Mouse (Mus musculus): ENCODE measurements around the gene Plcl2. TPM values are rescaled to one million over a fixed set of nuclear protein-coding genes. Genes with fewer than 3 reads are reported as not detected.

The Plcl2 gene
- total RNA-seq (2021), result 10 to 100 TPM in 1 of 2 experiments, 1 to 10 TPM in 1; 7.9 to 11.5 TPM

DNA sequence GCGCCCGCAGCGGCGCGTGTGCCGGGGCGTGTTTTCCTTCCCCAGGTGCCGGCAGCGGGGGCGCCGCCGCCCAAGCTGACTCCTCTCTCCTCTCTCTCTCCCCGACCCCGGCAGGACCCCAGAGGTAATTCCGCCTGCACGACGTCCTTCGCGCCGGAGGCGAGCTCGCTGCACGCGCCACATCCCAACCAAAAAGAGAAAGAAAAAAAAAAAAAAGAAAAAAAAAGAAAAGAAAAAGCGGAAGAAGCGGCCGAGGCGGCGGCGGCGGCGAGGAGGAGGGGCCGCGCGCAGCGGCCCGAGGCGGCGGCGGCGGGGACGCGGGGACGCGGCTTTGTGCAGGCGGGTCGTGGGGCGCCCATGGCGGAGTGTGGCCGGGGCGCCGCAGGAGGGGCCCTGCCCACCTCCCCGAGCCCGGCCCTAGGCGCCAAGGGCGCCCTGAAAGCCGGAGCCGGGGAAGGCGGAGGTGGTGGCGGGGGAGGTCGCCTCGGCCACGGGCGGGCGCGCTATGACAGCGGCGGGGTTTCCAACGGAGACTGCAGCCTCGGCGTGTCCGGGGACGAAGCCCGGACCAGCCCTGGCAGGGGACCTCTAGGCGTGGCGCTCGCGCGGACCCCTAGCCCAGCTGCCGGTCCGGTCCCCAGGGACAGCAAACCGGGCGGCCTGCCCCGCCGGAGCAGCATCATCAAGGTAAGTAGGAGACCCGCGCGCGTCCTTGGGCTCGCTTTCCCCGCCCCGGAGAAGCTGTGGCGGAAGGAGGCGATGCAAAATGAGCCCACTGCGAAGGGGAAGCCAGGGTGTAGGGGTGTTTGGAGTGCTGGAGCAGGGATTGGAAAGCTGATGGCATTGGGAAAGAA, at the start of gene Plcl2:
TSS of gene Plcl2 (plus strand) at position 153 of the 854 bp plus-strand sequence.
- DNase-seq, result peak; percentile 66 to 82
- intact Hi-C loops (cut with DNase I), result loop anchor here (1.0 to 5.0 kb wide), 4 partner anchors 39 to 288 kb away; partner anchors contain the start of gene Dazl

DNA sequence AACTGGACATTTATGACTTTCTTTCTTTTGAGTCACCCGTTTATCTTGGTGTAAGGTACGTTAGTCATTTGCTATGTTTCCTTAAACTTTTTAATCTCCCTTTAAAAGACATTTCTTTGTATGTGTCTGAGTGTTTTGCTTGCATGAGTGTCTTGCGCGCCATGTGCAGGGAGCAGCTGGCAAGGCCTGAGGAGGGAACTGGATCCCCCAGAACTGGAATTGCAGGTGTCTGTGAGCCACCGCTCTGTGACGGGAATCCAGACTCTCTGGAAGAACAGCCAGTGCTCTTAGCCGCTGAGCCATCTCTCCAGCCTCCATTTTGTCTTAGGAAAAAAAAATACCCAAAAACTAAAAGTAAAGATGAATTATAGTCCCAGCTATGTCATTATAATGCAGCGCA, 48.9 kb upstream of the Plcl2 start:
- no peak for DNase-seq
- intact Hi-C loops (cut with DNase I), result no loop called here

DNA sequence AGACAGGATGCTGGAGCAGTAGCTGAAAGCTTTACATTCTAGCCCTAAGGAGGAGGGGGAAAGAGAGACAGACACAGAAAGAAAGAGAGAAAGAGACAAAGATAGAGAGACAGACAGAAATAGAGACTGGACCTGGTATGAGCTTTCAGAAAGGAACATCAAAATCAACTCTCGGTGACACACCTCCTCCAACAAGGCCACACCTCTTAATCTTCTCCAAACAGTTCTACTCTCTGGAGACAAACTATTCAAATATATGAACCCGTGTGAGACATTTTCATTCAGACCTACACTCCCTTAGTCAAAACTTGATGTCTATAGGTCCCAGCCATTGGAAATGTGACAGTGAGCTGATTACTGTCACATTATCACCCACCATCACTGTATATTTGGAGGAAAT, 41.8 kb upstream of the Plcl2 start:
- no peak for DNase-seq
- intact Hi-C loops (cut with DNase I), result no loop called here

DNA sequence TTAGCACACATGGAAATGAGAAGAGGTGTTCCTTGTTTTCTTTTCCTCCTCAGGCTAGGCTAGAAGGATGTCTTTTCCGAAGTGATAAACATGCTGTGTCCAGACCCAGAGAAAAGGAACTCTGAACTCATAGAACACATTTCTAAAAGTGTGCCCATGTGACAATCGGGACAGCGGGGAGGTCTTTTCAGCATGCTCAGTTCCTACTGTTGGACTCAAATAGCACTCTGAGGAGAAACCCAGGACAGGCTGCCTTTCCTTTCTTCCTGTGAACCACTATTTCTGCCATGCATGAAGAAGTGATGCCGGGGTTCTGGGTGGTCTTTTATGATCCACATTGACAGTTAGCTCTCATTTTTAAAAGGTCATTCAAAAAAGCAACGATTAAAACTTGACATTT, 40.1 kb upstream of the Plcl2 start:
- DNase-seq, result no peak
- intact Hi-C loops (cut with DNase I), result no loop called here

DNA sequence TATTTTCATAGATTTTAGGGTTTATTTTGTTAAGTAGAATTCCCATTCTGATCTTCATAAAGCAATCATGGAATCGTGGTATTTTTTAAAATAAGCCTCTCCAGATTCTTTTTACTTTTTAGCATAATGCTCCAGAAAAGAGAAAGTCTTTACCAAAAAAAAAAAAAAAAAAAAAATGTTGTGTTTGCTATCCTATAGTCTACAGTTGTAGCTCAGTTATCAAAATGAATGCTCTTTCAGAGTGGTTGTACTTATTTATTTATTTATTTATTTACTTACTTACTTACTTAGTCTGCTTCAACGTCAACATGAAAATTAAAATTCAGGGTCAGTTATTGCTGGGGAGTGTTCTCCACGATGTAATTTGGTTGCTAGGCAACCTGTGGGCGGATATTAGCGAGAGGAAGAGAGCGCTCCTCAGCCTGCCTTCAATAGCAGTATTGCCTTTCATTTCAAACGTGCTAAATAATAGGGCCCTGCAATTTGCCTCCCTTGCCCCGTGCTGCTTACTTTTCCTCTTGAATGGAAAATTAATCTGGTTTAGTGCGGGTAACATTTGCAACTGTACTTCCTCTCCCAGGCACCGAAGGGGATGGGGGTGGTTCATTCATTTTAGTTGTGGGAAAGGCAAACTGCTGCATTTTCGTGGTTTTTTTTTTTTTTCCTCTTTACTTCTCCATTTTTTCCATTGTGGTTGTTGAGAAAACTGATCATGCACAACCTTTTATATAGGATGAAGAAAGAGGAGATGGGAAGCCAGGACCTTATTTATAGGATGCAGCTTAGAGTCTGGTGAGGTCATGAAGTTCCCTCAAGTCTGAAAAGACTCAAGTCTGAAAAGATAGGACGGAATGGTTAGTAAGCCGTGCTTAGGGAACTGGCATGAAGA, 39.4 kb upstream of the Plcl2 start:
- DNase-seq, result peak; percentile 18 to 36
- intact Hi-C loops (cut with DNase I), result loop anchor here (2.0 kb wide), 1 partner anchor 39 kb away; the partner anchor contains the start of gene Plcl2

DNA sequence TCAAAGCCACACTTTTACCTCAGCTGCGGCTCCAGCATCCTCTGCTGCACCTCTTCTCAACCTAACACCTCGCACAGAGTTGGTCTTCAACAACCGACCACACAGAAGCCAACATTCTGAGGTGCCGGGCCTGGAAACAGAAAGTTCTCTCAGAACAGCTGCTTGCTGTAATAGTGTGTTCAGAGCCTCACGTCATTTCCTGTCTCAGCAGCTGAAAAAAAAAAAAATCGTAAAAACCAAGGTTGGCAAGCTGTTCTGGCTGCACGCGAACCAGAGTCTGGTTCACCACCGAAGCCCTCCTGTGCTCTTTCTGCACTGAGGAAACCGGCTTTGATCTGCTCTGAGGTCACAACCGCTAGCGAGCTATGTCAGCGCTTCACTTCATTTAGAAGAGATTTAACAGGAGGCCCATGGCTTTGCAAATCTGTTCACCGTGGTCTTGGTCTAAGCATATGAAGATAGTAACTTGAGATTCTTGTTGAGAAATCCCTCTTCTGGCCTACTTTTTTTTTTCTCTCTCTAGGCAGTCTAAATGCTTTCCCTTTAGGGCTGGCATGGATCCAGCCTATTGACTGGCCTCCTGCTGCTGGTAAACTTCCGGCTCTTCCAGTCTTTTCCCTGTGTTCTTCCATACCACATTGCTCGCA, 38.6 kb upstream of the Plcl2 start:
- peak; percentile 58 to 70 for DNase-seq
- intact Hi-C loops (cut with DNase I), result loop anchor here (2.0 kb wide), 1 partner anchor 38 kb away; the partner anchor contains the start of gene Plcl2

DNA sequence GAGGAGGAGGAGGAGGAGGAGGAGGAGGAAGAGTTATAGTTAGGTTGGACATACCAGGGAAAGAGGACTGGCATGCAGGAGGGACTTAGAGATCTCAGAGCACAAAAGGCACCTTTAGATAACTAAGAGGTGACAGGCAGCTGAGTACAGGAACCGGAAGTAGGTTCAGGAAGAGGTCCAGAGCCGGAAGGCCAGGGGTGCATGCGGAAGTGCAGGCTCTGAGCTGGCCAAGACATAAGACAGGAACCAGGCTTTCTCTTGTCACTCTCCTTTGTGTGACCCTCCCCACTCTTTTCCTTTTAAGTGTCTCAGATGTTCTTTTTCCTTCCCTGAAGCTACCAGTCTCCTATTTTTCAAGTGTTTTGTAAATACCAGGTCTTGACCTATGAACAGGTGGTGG, 38.0 kb upstream of the Plcl2 start:
- intact Hi-C loops (cut with DNase I), result loop anchor here (2.0 kb wide), 1 partner anchor 38 kb away; the partner anchor contains the start of gene Plcl2
- peak; percentile 23 to 25 for DNase-seq

DNA sequence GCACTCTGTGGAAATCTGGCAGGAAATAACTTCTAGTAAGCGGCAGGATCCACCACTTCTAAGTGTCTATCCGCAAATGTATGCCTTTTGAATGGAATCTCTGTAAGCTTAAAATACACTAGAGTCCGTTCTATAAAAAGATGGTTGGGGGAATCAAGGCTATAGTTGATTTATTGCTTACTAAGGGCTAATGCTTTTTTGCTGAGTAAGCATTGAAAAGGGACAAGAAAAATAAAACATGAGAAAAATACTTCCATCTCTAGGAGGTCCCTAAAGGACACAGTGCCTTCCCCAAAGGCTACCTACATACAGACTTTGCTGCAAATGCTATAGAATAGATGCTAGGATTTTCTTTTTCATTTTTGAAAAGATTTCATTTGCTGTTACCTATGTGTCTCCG, 31.9 kb upstream of the Plcl2 start:
- no peak for DNase-seq
- intact Hi-C loops (cut with DNase I), result no loop called here

DNA sequence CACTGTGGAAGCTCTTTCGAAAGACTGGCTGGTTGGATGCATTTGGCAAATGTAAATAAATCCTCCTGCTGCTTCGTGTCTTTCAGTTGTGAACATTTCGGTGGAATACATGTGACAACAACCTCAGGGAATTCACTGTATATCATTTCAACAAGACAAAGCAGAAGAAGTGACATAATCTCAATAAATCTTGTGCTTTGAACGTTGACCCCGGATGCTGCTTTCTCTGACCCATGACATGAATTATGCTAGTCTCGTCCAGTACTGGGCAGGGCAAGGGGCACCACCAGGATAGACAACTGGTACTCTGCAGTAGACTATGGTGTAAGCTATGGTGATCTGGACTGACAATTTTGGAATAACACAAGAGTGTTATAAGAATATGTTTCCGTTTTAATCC, 28.3 kb upstream of the Plcl2 start:
- DNase-seq, result no peak
- intact Hi-C loops (cut with DNase I), result no loop called here

DNA sequence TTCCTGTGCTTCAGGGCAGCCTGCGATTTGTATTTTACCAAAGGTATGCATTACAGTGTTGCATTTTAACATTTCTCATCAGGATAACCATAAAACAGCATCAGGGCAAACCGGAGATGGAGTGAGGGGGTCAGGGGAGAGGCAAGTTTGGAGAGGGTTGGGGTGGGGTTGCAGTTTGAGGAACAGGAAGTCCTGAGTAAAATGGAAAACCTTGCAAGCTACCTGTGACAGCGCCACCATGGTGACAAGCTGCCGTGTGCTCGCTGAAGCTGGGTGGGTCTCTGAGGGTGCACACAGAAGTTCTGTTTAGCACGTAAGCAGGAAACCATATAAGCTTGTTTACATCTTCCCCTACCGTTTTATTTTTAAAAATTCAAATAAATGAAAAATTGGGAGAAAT, 25.5 kb upstream of the Plcl2 start:
- no peak for DNase-seq

DNA sequence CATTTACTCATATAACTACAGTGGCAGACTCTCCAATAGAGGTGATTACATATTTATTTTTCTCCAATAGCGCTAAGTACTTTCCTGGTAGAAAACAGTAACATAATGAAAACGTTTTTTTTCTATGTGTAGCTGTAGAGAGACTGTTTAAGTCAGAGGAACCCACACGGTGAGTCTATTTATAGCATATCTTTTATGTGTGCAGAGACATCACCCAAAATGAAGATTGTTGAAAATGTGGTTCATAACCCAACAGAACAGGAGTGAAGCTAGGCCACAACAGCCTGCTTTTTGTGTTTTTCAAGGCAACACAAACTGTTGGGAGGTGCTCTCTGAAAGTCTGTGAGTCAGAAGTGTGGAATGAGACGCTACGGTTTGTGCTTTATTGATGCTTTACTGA, 24.2 kb upstream of the Plcl2 start:
- no peak for DNase-seq
- intact Hi-C loops (cut with DNase I), result no loop called here

More for the DNA sequence above, 25.5 kb upstream of the Plcl2 start:
- intact Hi-C loops (cut with DNase I), result no loop called here

DNA sequence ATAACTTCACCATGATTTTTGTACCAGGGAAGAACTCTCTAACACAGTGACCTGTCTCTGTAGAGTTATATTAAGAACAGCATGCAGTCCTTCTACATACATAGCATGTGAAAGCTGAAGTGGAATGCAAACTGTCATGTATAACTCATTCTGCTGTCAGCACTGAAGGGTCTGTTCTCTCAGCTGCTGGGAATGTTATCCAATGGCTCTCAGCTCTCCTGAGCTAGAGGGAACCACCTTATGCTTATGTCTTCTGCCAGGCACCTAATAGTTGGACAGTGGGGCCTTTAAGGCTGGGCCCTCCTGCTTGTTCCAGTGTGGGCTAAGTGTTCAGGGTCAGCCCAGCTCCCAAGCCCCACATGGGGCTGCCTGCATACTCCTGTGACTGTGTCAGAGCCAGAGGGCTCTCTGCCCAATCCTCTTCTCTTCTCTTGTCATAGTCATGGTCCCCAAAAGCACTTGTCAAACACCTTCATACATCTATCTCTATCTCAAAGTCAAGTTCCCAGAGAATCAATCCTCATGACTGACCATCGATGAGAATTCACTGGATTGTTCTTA, 22.1 kb upstream of the Plcl2 start:
- no peak for DNase-seq
- intact Hi-C loops (cut with DNase I), result no loop called here

DNA sequence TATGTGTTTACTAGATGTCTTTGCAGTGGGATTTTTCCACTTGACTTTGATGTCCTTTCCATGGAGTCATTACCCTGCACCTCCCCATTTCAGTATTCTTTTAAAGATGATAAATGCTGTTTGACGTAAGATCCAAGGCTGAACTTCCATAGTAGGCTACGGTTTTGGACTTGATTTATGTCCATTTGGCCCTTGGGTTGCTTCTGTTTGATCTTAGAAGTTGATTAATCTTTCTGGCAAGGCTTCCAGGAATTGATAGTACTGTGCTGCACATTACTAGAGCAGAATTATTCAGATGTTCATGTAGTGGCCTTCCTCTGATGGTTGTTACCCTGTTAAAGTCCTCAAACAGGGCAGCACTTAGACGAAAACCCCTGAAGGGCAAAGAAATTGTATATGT, 21.5 kb upstream of the Plcl2 start:
- intact Hi-C loops (cut with DNase I), result no loop called here

DNA sequence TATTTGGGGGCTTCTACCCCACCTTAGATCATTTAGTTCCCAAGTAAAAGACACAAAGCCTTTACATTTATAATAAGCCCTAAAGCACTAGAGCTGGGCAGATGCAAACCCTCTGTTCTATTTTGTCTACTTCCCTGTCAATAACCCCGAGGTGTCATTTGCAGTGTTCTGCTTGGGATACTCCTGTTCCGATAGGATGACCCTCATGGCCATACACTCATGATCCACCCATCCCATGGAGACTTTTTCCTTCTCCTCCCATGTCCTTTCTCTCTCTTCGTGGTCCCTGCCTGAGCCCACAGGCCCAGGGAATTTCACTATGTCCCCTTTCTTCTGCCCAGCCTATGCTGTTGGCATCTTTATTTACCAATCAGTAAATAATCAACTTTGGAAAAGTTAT, 20.8 kb upstream of the Plcl2 start:
- DNase-seq, result no peak
- intact Hi-C loops (cut with DNase I), result no loop called here

More for the DNA sequence above, 21.5 kb upstream of the Plcl2 start:
- no peak for DNase-seq

DNA sequence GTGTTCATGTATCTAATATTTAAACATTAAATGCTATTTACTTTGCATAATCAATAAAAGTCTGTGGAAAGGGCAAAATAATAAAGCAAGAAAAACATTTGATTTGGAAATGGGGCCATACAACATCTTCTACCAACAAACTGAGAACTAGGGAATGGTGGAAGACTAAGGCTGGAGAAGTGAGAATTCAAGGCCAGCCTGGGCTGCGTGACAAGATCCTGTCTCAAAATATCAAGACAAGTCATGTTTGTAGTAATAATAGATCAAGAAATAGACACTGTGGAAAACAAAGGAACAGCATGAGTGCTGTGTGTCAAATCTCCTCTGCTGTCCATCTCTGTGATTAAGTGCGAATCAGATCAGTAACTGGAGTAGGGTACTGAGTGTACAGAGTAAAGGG, 20.3 kb upstream of the Plcl2 start:
- DNase-seq, result no peak
- intact Hi-C loops (cut with DNase I), result no loop called here

DNA sequence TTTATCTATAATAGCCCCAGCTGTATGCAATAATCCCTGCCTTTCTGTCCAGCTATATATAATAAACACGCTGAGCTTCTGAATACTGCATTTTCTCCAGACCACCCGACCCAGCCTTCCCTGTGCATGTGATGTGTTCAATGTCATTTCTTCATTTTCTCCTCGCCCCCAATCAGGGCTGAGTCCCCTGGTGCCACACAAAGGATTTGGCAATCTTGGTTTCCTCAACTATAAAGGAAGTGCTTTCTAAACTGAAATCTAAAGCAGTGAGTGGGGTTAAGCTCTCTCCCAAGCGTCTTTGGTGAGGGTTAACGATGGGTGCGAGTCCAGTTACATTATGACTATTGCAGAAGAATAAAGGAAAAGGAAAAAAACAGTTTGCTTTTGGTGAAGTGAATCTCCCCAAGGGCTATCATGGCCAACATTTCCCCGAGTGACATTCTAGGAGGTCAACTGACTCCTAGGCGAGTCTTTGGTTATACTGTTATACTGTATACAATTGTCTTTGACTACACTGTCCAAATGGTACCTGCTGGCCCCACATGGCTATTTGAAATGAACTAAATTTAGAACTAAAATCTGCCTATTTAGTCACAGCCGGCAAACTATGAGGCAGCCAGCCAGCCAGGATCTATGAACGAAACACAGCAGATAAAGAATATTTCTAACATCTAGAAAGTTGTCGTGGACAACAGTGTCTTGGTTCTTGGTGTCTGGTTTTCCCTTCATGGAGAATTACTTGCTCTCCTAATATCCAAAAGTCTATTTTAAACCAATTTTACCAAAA, 18.4 kb upstream of the Plcl2 start:
- intact Hi-C loops (cut with DNase I), result no loop called here
- no peak for DNase-seq

DNA sequence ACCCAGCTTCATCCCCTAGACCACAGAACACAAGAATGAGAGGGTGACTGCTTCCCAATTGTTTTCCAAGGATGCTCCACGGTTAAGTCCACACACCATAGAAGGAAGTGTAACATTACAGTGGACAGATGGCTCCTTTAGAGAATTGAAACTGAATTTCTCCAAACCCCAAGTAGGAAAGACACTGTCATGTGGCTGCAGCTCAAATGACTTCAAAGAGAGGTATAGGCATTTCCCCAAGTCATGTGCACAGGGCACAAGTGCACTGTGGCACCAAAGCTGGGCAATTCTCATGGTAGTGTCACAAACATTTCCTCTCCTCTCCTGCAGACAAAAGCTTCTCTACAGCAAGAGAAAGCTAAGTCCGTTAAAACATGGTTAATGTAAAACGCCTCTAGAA, 17.7 kb upstream of the Plcl2 start:
- intact Hi-C loops (cut with DNase I), result no loop called here
- no peak for DNase-seq

DNA sequence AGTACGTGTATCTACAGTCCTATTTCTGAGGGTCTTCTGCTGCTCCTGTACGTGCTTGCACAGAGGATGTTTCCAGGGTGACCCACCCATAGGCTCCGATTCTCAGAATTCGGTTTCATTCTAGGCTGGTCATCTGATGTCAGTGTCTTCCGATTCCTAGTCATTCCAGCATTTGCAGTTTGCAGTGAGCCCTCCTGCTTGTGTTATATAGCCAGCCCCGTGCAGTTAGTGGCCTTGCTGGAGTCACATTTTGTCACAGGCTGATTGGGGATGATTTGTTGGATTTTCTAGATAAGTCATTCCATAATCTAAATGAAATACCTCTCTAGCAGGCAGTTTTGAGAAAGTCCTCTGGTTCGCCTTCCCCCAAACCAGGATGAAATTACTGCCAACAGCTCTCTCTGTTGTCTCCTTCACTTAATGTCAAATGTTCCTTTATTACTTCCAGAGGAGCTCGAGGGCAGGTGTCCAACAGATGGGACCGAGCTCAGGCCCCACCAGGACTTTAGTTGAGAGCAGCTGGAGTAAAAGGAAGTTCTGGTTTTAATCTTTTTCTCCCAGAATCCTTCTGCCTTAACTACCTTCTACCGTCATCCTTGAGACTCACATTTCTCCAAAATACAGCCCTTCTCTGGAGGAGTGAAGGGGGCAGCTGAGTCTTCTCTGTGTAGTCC, 13.8 kb upstream of the Plcl2 start:
- no peak for DNase-seq
- intact Hi-C loops (cut with DNase I), result no loop called here

DNA sequence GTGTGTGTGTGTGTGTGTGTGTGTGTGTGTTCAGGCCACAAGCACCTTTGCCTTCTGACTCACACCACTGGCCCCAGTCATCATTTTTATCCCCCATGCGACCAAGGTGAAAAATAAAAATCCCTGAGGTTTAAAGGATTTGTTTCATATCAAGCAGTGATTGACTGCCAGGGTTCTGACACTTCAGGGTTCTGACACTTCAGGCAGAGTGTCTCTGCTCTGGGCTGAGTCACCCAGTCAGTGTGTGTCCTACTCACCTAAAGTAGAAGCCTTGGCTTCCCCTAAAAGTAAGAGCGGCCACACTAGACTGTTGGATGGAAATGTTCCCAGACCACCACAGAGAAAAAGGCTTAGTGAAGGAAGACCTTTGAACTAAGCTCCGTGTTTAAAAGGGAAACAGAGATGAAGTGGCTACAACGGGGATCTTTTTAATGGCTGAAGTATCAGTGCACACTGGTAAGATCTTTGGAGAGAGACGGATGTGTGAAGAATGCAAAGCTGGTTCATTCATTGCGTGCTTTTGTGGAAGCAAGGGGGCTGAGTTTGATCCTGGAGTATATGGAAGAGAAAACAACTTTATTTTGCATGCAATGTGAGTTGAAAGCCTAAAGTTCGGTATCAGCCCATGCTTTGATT, 11.0 kb upstream of the Plcl2 start:
- DNase-seq, result no peak
- intact Hi-C loops (cut with DNase I), result no loop called here

All from heart, postnatal 36 days (tissue).